Mouse (Mus musculus) macrophage (primary cell): ENCODE data around the gene Ccdc78. TPM values are rescaled to one million over a fixed set of nuclear protein-coding genes. Genes with fewer than 3 reads are reported as not detected.

Experiments used
- H3K27ac ChIP-seq: fragments of 350-480 bp; formaldehyde crosslinking; 2 replicates; pipeline ENCODE4 v1.9.0; 2021
- H3K36me3 ChIP-seq: fragments of 350-480 bp; formaldehyde crosslinking; 2 replicates; pipeline ENCODE4 v1.9.0; 2021; ENCODE audit errors: inconsistent target
- H3K4me3 ChIP-seq: fragments of 350-480 bp; formaldehyde crosslinking; 2 replicates; pipeline ENCODE4 v1.9.0; 2021; ENCODE audit errors: inconsistent target
- H3K79me2 ChIP-seq: fragments of 350-480 bp; formaldehyde crosslinking; 2 replicates; pipeline ENCODE4 v1.9.0; 2021; ENCODE audit errors: inconsistent target
- WGBS: methylation state at CpG from one replicate; pipeline ENCODE4 v1.1.7; 2026; ENCODE audit warnings: inconsistent platforms; ENCODE audit not compliant: missing documents; 5-methylcytosine and 5-hydroxymethylcytosine counted together
- polyA plus RNA-seq: library from polyadenylated mRNA; stranded (reverse); fragments of 250-400 nt; gene quantifications from 3 replicates; pipeline ENCODE4 v1.2.4, GENCODE M21; 2018; ENCODE audit warnings: inconsistent platforms

Gene Ccdc78
- polyA plus RNA-seq, 1 experiment from 2014 or later: not detected

- Histone ChIP-seq H3K36me3 (no peaks in the 10 kb centered on the region), H3K27ac (no peak overlapping the region), H3K4me3 (no peak overlapping the region), H3K79me2 (no peaks in the 10 kb centered on the region)
- WGBS: 2% methylated on average over 17 of the region's 20 CpGs
These were observed 27.1 kb downstream of the Ccdc78 start for GRCm38 (mm10) chr17:25813471-25813870.

DNA sequence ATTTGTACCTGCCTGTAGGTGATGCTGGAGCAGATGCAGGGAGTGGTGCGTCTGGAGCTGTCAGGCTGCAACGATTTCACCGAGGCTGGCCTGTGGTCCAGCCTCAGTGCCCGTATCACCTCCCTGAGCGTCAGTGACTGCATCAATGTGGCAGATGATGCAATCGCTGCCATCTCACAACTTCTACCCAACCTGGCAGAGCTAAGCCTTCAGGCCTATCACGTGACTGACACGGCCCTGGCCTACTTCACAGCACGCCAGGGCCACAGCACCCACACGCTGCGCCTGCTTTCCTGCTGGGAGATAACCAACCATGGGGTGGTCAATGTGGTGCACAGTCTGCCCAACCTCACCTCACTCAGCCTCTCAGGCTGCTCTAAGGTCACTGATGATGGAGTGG lies 31.3 kb downstream of the Ccdc78 start:
- Histone ChIP-seq H3K79me2 (no peaks in the 10 kb centered on the region), H3K4me3 (no peak overlapping the region), H3K27ac (no peak overlapping the region), H3K36me3 (no peaks in the 10 kb centered on the region)
- 72% methylated on average over 11 of the region's 11 CpGs for WGBS

GRCm38 (mm10) chr17:25818851-25819780 lies 32.7 kb downstream of the Ccdc78 start:
- WGBS: 10% methylated on average over 44 of the region's 46 CpGs
- Histone ChIP-seq H3K27ac (no peak overlapping the region), H3K79me2 (peaks cover 6% of the 10 kb centered on the region; the same call in 1 of the 2 replicates), H3K4me3 (no peak overlapping the region), H3K36me3 (no peaks in the 10 kb centered on the region)

- Histone ChIP-seq H3K4me3 (peak within 1 kb of the TSS; percentile 93), H3K27ac (peak within 1 kb of the TSS; percentile 55), H3K79me2 (peaks cover 24% of the 10 kb centered on the region; the same call in 1 of the 2 replicates), H3K36me3 (peaks cover 20% of the 10 kb centered on the region; the same call in 1 of the 2 replicates)
- under 1% methylated on average over 18 of the region's 18 CpGs for WGBS
These were observed 37.1 kb downstream of the Ccdc78 start, which contains the start of gene Wdr24 for GRCm38 (mm10) chr17:25823452-25823851. Wdr24 (plus strand) TSS chr17:25823627.

- Histone ChIP-seq H3K4me3 (peak overlapping the region; percentile 93), H3K79me2 (peaks cover 31% of the 10 kb centered on the region; the same call in 1 of the 2 replicates), H3K36me3 (peaks cover 20% of the 10 kb centered on the region; the same call in 1 of the 2 replicates), H3K27ac (no peak overlapping the region)
- WGBS: 87% methylated on average over 15 of the region's 17 CpGs
These were observed 38.2 kb downstream of the Ccdc78 start for GRCm38 (mm10) chr17:25824362-25825142.

GRCm38 (mm10) chr17:25825311-25825710 lies 38.9 kb downstream of the Ccdc78 start:
- Histone ChIP-seq H3K27ac (no peak overlapping the region), H3K79me2 (peaks cover 38% of the 10 kb centered on the region), H3K36me3 (peaks cover 20% of the 10 kb centered on the region; the same call in 1 of the 2 replicates), H3K4me3 (no peak overlapping the region)
- WGBS: 98% methylated on average over 6 of the region's 6 CpGs

- peaks cover 46% of the 10 kb centered on the region for H3K79me2 ChIP-seq
- 96% methylated on average over 27 of the region's 27 CpGs for WGBS
- no peak overlapping the region for H3K4me3 ChIP-seq
These were observed 39.7 kb downstream of the Ccdc78 start for GRCm38 (mm10) chr17:25825984-25826570.

GRCm38 (mm10) chr17:25827011-25827410 lies 40.6 kb downstream of the Ccdc78 start:
- WGBS: 98% methylated on average over 13 of the region's 13 CpGs
- H3K4me3 ChIP-seq: no peak overlapping the region
- H3K79me2 ChIP-seq: peaks cover 55% of the 10 kb centered on the region
- peaks cover 26% of the 10 kb centered on the region; the same call in 1 of the 2 replicates for H3K36me3 ChIP-seq
- H3K27ac ChIP-seq: no peak overlapping the region

More at GRCm38 (mm10) chr17:25825984-25826570, 39.7 kb downstream of the Ccdc78 start:
- Histone ChIP-seq H3K36me3 (peaks cover 26% of the 10 kb centered on the region; the same call in 1 of the 2 replicates), H3K27ac (no peak overlapping the region)

GRCm38 (mm10) chr17:25827546-25828222 lies 41.3 kb downstream of the Ccdc78 start:
- Histone ChIP-seq H3K4me3 (no peak overlapping the region), H3K79me2 (peaks cover 59% of the 10 kb centered on the region), H3K27ac (no peak overlapping the region), H3K36me3 (peaks cover 26% of the 10 kb centered on the region; the same call in 1 of the 2 replicates)
- 90% methylated on average over 19 of the region's 22 CpGs for WGBS

DNA sequence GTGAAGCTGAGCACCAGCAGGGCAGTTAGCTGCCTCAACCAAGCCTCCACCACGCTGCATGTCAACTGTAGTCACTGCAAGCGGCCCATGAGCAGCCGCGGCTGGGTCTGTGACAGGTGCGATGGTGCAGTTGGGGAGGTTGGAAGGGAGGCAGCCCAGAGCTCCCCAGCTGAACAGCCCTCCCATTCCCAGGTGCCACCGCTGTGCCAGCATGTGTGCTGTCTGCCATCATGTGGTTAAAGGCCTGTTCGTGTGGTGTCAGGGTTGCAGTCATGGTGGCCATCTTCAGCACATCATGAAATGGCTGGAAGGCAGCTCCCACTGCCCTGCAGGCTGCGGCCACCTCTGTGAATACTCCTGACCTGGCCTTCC lies 41.8 kb downstream of the Ccdc78 start:
- Histone ChIP-seq H3K4me3 (peak overlapping the region; percentile 64; the same call in 1 of the 2 replicates), H3K79me2 (peaks cover 59% of the 10 kb centered on the region), H3K36me3 (peaks cover 26% of the 10 kb centered on the region; the same call in 1 of the 2 replicates), H3K27ac (no peak overlapping the region)
- 92% methylated on average over 8 of the region's 8 CpGs for WGBS

DNA sequence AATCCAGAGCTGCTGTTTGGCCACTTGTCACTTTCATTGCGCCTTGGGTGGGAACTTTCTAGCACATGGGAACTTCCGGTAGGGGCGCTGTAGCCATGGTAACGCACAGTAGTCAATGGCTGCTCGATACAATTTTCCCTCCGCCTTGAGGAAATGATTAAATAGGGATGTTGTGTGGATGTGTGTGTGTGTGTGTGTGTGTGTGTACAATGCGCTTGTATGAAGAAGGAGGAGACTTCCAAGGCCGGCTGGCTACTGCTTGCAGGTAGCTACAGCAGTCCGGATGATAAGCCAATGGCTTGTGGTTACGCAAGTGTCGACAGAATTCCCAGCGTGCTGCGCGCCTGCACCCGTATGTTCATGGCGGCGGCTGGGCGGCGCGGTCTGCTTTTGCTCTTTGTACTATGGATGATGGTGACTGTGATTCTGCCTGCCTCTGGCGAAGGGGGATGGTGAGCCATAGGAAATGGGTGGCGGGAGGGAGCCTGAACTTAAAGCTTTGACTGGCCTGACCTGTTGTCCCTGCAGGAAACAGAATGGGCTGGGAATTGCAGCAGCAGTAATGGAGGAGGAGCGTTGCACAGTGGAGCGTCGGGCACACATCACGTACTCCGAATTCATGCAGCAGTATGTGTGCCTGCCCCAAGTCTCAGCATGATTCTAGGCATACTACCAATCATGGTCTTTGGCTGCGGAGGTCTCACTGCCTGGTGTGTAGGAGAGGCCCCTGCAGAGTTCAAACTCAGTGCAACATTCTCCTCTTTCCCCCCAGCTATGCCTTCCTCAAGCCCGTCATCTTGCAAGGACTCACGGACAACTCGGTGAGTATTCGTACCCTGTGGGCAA lies 42.6 kb downstream of the Ccdc78 start, which contains the start of gene Jmjd8:
Gene Jmjd8, plus strand, starts transcription at position 156 of the 846 bp plus-strand sequence.
- Histone ChIP-seq H3K27ac (peak within 1 kb of the TSS; percentile 62), H3K79me2 (peaks cover 59% of the 10 kb centered on the region), H3K4me3 (peak within 1 kb of the TSS; percentile 64), H3K36me3 (peaks cover 26% of the 10 kb centered on the region; the same call in 1 of the 2 replicates)
- WGBS: under 1% methylated on average over 32 of the region's 32 CpGs

DNA sequence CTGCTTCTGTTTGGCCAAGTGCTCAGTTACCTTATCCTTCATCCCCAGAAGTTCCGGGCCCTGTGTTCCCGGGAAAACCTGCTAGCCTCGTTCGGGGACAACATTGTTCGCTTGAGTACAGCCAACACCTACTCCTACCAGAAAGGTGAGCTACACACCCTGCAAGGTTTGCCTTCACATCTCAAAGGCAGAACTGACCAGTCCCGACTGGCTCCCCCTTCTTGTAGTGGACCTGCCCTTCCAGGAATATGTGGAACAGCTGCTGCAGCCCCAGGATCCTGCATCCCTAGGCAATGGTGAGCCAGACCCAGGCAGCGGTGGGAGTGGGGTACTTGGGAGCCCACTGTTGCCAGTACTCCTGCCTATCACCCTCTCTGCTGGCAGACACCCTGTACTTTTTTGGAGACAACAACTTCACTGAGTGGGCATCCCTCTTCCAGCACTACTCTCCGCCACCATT lies 43.2 kb downstream of the Ccdc78 start:
- Histone ChIP-seq H3K27ac (peak overlapping the region; percentile 62), H3K79me2 (peaks cover 59% of the 10 kb centered on the region), H3K4me3 (peak overlapping the region; percentile 64), H3K36me3 (peaks cover 26% of the 10 kb centered on the region; the same call in 1 of the 2 replicates)
- 52% methylated on average over 8 of the region's 8 CpGs for WGBS
